ENCODE assay signal across 13 mouse cellular contexts in the genomic region with DNA sequence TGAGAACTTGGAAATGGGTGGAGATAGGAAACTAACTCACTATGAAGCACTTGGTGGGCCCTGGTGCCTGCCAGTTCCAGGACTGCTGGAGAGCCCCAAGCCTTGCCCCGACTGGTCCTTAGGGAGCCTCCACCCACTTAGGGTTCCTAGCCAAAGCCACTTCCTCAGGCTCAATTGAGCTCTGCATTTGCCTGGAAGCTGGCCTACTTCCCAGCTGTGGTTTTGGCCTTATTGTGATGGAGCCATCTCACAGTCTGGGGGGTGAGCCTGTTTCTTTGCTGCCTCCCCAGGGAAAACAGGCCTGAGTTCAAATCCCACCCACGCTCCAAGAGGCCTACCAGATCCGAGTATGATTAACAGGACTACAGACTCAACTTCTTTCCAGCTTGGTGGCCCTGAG. TPM values are rescaled to one million over a fixed set of nuclear protein-coding genes. Genes with fewer than 3 reads are reported as not detected.
DNase-seq lines count a peak whose midpoint lies in the region; ATAC-seq and TF ChIP-seq lines count a peak whose summit lies in the region.
"Had no signal": no experiment of that assay in that cellular context is flagged by ENCODE, and none has a peak within 500 bp of the region (broad histone marks: within the 10 kb centered on the region; RNA-seq: fewer than 3 reads in every experiment).

No protein-coding gene starts in this region.

- TF ChIP-seq EP300 in MEL (IDR thresholded peaks at IDR 0.05; ENCODE audit: low read depth in 1 of 2, low read length in 2 of 2), result no peak

- 85% methylated on average over 3 of the region's 3 CpGs for WGBS in heart, embryonic 10.5 days
- WGBS in forebrain, postnatal 0 days, result 79% methylated on average over 3 of the region's 3 CpGs

- TF ChIP-seq RAD21 in MEL (IDR thresholded peaks at IDR 0.05; ENCODE audit: low read depth, low read length), result no peak

- peak; percentile 82 to 89 for DNase-seq in heart, adult 18-20 months
- no peak for DNase-seq in heart, embryonic 10.5 days (ENCODE audit: low spot score)
- DNase-seq in MEL (ENCODE audit: low read depth, low spot score), result peak; percentile 40
- DNase-seq in gastrocnemius, postnatal 10 days, result peak; percentile 45
- peak; percentile 30 to 62 for DNase-seq in kidney, postnatal 36 days
- no peak for DNase-seq in forebrain, postnatal 0 days
- DNase-seq in layer of hippocampus, adult 9-10 months (ENCODE audit: low spot score), result no peak
- DNase-seq in right cerebral cortex, postnatal 25 days, result no peak
- DNase-seq: lung, embryonic 14.5 days had no signal

- no peak for ATAC-seq in forebrain, postnatal 0 days
- ATAC-seq: forebrain, embryonic 15.5 days had no signal

- no peak overlapping the region for H3K4me2 ChIP-seq in forebrain, postnatal 0 days (ENCODE audit: low read depth)
- H3K4me2 ChIP-seq: forebrain, embryonic 15.5 days; hindbrain, embryonic 13.5 days; lung, embryonic 14.5 days had no signal

- TF ChIP-seq POLR2A in MEL (IDR thresholded peaks at IDR 0.05; ENCODE audit: control insufficient read depth in 1 of 2, insufficient read depth in 1 of 2, low read depth in 1 of 2, low read length in 2 of 2, poor library complexity in 1 of 2), result no peak

- no peak overlapping the region for H3K9ac ChIP-seq in MEL (ENCODE audit: control insufficient read depth, low read depth, low read length, poor library complexity, severe bottlenecking)
- H3K9ac ChIP-seq in forebrain, postnatal 0 days, result no peak overlapping the region
- H3K9ac ChIP-seq: forebrain, embryonic 15.5 days; hindbrain, embryonic 13.5 days; lung, embryonic 14.5 days had no signal

- H3K9me3 ChIP-seq in heart, embryonic 10.5 days, result peaks cover 7% of the 10 kb centered on the region; the same call in 1 of the 2 replicates
- no peaks in the 10 kb centered on the region for H3K9me3 ChIP-seq in MEL (replicated peaks; ENCODE audit: insufficient read depth, low read length)
- H3K9me3 ChIP-seq in forebrain, postnatal 0 days (ENCODE audit: low read length), result no peaks in the 10 kb centered on the region
- H3K9me3 ChIP-seq: forebrain, embryonic 15.5 days; hindbrain, embryonic 13.5 days had no signal

- no peaks in the 10 kb centered on the region for H3K27me3 ChIP-seq in heart, embryonic 10.5 days (ENCODE audit: insufficient read depth, poor library complexity, severe bottlenecking)
- no peaks in the 10 kb centered on the region; a peak in 1 of 4 replicates for H3K27me3 ChIP-seq in MEL (ENCODE audit: control insufficient read depth in 1 of 2, insufficient read depth in 2 of 2, low read length in 2 of 2)
- H3K27me3 ChIP-seq in forebrain, postnatal 0 days (ENCODE audit: insufficient read depth, low read length), result no peaks in the 10 kb centered on the region
- H3K27me3 ChIP-seq: forebrain, embryonic 15.5 days; hindbrain, embryonic 13.5 days had no signal

- no peak overlapping the region for H3K27ac ChIP-seq in heart, embryonic 10.5 days
- H3K27ac ChIP-seq in MEL (ENCODE audit: control insufficient read depth, low read depth, low read length), result no peak overlapping the region
- H3K27ac ChIP-seq in forebrain, postnatal 0 days (ENCODE audit: low read depth, low read length), result no peak overlapping the region
- H3K27ac ChIP-seq: forebrain, embryonic 15.5 days; hindbrain, embryonic 13.5 days; limb, embryonic 10.5 days; stomach, postnatal 0 days had no signal

- TF ChIP-seq CTCF in MEL (IDR thresholded peaks at IDR 0.05 in 2 of 3, conservative IDR thresholded peaks at IDR 0.05 in 1 of 3; ENCODE audit: control insufficient read depth in 1 of 3, insufficient read depth in 1 of 3, low read depth in 2 of 3, low read length in 3 of 3, poor library complexity in 1 of 3, severe bottlenecking in 1 of 3), result no peak
- TF ChIP-seq CTCF in forebrain, postnatal 0 days (IDR thresholded peaks at IDR 0.05; ENCODE audit: low read depth), result no peak

- H3K36me3 ChIP-seq in heart, embryonic 10.5 days, result no peaks in the 10 kb centered on the region
- H3K36me3 ChIP-seq in MEL (ENCODE audit: control insufficient read depth in 1 of 2, insufficient read depth in 2 of 2, low read length in 2 of 2), result peaks cover 0 to 9% of the 10 kb centered on the region in 2 experiments; a peak in 2 of 4 replicates
- no peaks in the 10 kb centered on the region for H3K36me3 ChIP-seq in forebrain, postnatal 0 days (ENCODE audit: insufficient read depth)
- H3K36me3 ChIP-seq: forebrain, embryonic 15.5 days; hindbrain, embryonic 13.5 days; limb, embryonic 10.5 days had no signal

- no peaks in the 10 kb centered on the region for H3K4me1 ChIP-seq in heart, embryonic 10.5 days
- peaks cover 4 to 22% of the 10 kb centered on the region in 2 experiments; a peak in 3 of 4 replicates for H3K4me1 ChIP-seq in MEL (ENCODE audit: control insufficient read depth in 1 of 2, insufficient read depth in 2 of 2, low read length in 2 of 2)
- no peaks in the 10 kb centered on the region for H3K4me1 ChIP-seq in forebrain, postnatal 0 days (ENCODE audit: insufficient read depth)
- H3K4me1 ChIP-seq: forebrain, embryonic 15.5 days; hindbrain, embryonic 13.5 days; limb, embryonic 10.5 days had no signal

- no peak overlapping the region for H3K4me3 ChIP-seq in heart, embryonic 10.5 days
- no peak overlapping the region for H3K4me3 ChIP-seq in MEL (ENCODE audit: control insufficient read depth in 1 of 2, insufficient read depth in 1 of 2, low read depth in 2 of 2, low read length in 2 of 2)
- no peak overlapping the region for H3K4me3 ChIP-seq in forebrain, postnatal 0 days (ENCODE audit: low read depth, low read length)
- H3K4me3 ChIP-seq: forebrain, embryonic 15.5 days; hindbrain, embryonic 13.5 days; limb, embryonic 10.5 days had no signal

- no peaks in the 10 kb centered on the region for H3K79me2 ChIP-seq in MEL (ENCODE audit: control insufficient read depth, insufficient read depth, low read length, poor library complexity)

TF ChIP-seq in MEL, 35 proteins besides CTCF, POLR2A, EP300 and RAD21:
- TF ChIP-seq CHD1 (IDR thresholded peaks at IDR 0.05; ENCODE audit: low read depth, low read length) (no peak), ETS1 (IDR thresholded peaks at IDR 0.05; ENCODE audit: low read depth, low read length) (peak; percentile 16; the same call in 1 of the 2 replicates), ELF1 (IDR thresholded peaks at IDR 0.05; ENCODE audit: low read depth, low read length) (no peak)
TF ChIP-seq in MEL: peak in this region for 1.

RNA-seq across cellular contexts. Expression of a gene that starts 10.7 kb away (rescaled TPM):
- under 1 TPM in 1 of 2 experiments, not detected in 1; 0.18 TPM for total RNA-seq in heart, adult 18-20 months (2021)
- polyA plus RNA-seq in heart, embryonic 10.5 days (2016; fragmentation: Nextera tagmentation; extraction: Ambion mirVana), result 0.89 and 1.4 TPM in 2 replicates
- total RNA-seq in MEL (2012; rRNA removed), result 0.49 and 0.77 TPM in 2 replicates
- polyA plus RNA-seq in MEL (2012; ENCODE audit: insufficient read depth in 1 of 2, insufficient read length in 2 of 2, low read depth in 1 of 2, low replicate concordance in 2 of 2, missing spikeins in 1 of 2), result under 1 TPM in 1 of 2 experiments, not detected in 1; 0.79 TPM
- total RNA-seq in gastrocnemius, postnatal 10 days (2021), result under 1 TPM; 0.09 to 0.18 TPM
- total RNA-seq in forebrain, postnatal 0 days (2014; rRNA removed), result 0.43 and 1.4 TPM in 2 replicates
- 0.38 and 0.64 TPM in 2 replicates for polyA plus RNA-seq in forebrain, postnatal 0 days (2015; fragmentation: Nextera tagmentation; extraction: Ambion mirVana)

RNA-seq across cellular contexts. Expression of a gene that starts 18.6 kb away (rescaled TPM):
- total RNA-seq in heart, adult 18-20 months (2021), result 100 to 1,000 TPM in 1 of 2 experiments, 10 to 100 TPM in 1; 96.6 to 115 TPM
- 93.9 and 118 TPM in 2 replicates for polyA plus RNA-seq in heart, embryonic 10.5 days (2016; fragmentation: Nextera tagmentation; extraction: Ambion mirVana)
- 64.4 and 65.4 TPM in 2 replicates for total RNA-seq in MEL (2012; rRNA removed)
- polyA plus RNA-seq in MEL (2012; ENCODE audit: insufficient read depth in 1 of 2, insufficient read length in 2 of 2, low read depth in 1 of 2, low replicate concordance in 2 of 2, missing spikeins in 1 of 2), result 10 to 100 TPM in 1 of 2 experiments, not detected in 1; 87.0 TPM
- total RNA-seq in gastrocnemius, postnatal 10 days (2021), result 10 to 100 TPM; 53.5 to 55.3 TPM
- 80.0 and 92.4 TPM in 2 replicates for total RNA-seq in forebrain, postnatal 0 days (2014; rRNA removed)
- polyA plus RNA-seq in forebrain, postnatal 0 days (2015; fragmentation: Nextera tagmentation; extraction: Ambion mirVana), result 167 and 170 TPM in 2 replicates

RNA-seq across cellular contexts. Expression of a gene that starts 18.8 kb away (rescaled TPM):
- total RNA-seq in heart, adult 18-20 months (2021), result 100 to 1,000 TPM; 336 to 368 TPM
- polyA plus RNA-seq in heart, embryonic 10.5 days (2016; fragmentation: Nextera tagmentation; extraction: Ambion mirVana), result 724 and 889 TPM in 2 replicates
- total RNA-seq in MEL (2012; rRNA removed), result 1,667 and 1,814 TPM in 2 replicates
- polyA plus RNA-seq in MEL (2012; ENCODE audit: insufficient read depth in 1 of 2, insufficient read length in 2 of 2, low read depth in 1 of 2, low replicate concordance in 2 of 2, missing spikeins in 1 of 2), result 100 to 1,000 TPM in 1 of 2 experiments, not detected in 1; 930 TPM
- 100 to 1,000 TPM; 428 to 441 TPM for total RNA-seq in gastrocnemius, postnatal 10 days (2021)
- total RNA-seq in forebrain, postnatal 0 days (2014; rRNA removed), result 128 and 358 TPM in 2 replicates
- 660 and 891 TPM in 2 replicates for polyA plus RNA-seq in forebrain, postnatal 0 days (2015; fragmentation: Nextera tagmentation; extraction: Ambion mirVana)

RNA-seq across cellular contexts. Expression of a gene that starts 54.8 kb away (rescaled TPM):
- 1 to 10 TPM; 2.9 to 4.8 TPM for total RNA-seq in heart, adult 18-20 months (2021)
- 2.1 and 3.0 TPM in 2 replicates for polyA plus RNA-seq in heart, embryonic 10.5 days (2016; fragmentation: Nextera tagmentation; extraction: Ambion mirVana)
- total RNA-seq in MEL (2012; rRNA removed), result 0.12 and 0.13 TPM in 2 replicates
- under 1 TPM in 1 of 2 experiments, not detected in 1; 0.33 TPM for polyA plus RNA-seq in MEL (2012; ENCODE audit: insufficient read depth in 1 of 2, insufficient read length in 2 of 2, low read depth in 1 of 2, low replicate concordance in 2 of 2, missing spikeins in 1 of 2)
- 10 to 100 TPM; 25.2 to 32.6 TPM for total RNA-seq in gastrocnemius, postnatal 10 days (2021)
- total RNA-seq in forebrain, postnatal 0 days (2014; rRNA removed), result 6.6 and 11.6 TPM in 2 replicates
- polyA plus RNA-seq in forebrain, postnatal 0 days (2015; fragmentation: Nextera tagmentation; extraction: Ambion mirVana), result 2.8 and 3.2 TPM in 2 replicates

RNA-seq across cellular contexts. Expression of a gene that starts 59.1 kb away (rescaled TPM):
- 1 to 10 TPM in 1 of 2 experiments, under 1 TPM in 1; 0.82 to 1.2 TPM for total RNA-seq in heart, adult 18-20 months (2021)
- polyA plus RNA-seq in heart, embryonic 10.5 days (2016; fragmentation: Nextera tagmentation; extraction: Ambion mirVana), result 2.1 and 4.5 TPM in 2 replicates
- total RNA-seq in MEL (2012; rRNA removed), result 5.0 and 5.3 TPM in 2 replicates
- polyA plus RNA-seq in MEL (2012; ENCODE audit: insufficient read depth in 1 of 2, insufficient read length in 2 of 2, low read depth in 1 of 2, low replicate concordance in 2 of 2, missing spikeins in 1 of 2), result 10 to 100 TPM; 10.2 to 22.8 TPM
- total RNA-seq in gastrocnemius, postnatal 10 days (2021), result 1 to 10 TPM; 1.6 to 2.6 TPM
- total RNA-seq in forebrain, postnatal 0 days (2014; rRNA removed), result 2.1 and 4.6 TPM in 2 replicates
- polyA plus RNA-seq in forebrain, postnatal 0 days (2015; fragmentation: Nextera tagmentation; extraction: Ambion mirVana), result 0.48 and 0.62 TPM in 2 replicates

Comparison
In these comparisons a context has a peak if more than half of its experiments do, and no peak if none do; other contexts are left out.
1. DNase-seq: peak in heart, adult 18-20 months (2 of 2), MEL (single experiment), gastrocnemius, postnatal 10 days (single experiment) and kidney, postnatal 36 days (2 of 2); none in heart, embryonic 10.5 days (single experiment), forebrain, postnatal 0 days (single experiment), layer of hippocampus, adult 9-10 months (single experiment) and right cerebral cortex, postnatal 25 days (single experiment).